Mouse (Mus musculus): ENCODE data around the gene Atmin. TPM values are rescaled to one million over a fixed set of nuclear protein-coding genes. Genes with fewer than 3 reads are reported as not detected.

The Atmin gene
- polyA plus RNA-seq, 1 experiment from 2014 or later = 20.8 TPM

- Histone ChIP-seq H3K36me3 (no peaks in the 10 kb centered on the region), H3K4me1 (peaks cover 13% of the 10 kb centered on the region), H3K27ac (no peak overlapping the region), H3K4me3 (peak overlapping the region; percentile 65), H3K27me3 (peaks cover 3% of the 10 kb centered on the region; the same call in 1 of the 2 replicates), H3K4me2 (replicated peaks) (peak overlapping the region; percentile 86), H3K9ac (peak overlapping the region; percentile 54; the same call in 1 of the 2 replicates), H3K9me3 (replicated peaks) (no peaks in the 10 kb centered on the region)
- ATAC-seq (ENCODE audit: low FRiP score) = no peak
- WGBS = 65% methylated on average over 11 of the region's 11 CpGs
These were observed 51.0 kb downstream of the Atmin start for GRCm38 (mm10) chr8:116994016-116994716.

Other genes starting within 250 kb of the Atmin start
- gene Cdyl2, start 210.4 kb upstream of the Atmin start, polyA plus RNA-seq (2016; fragmentation: Nextera tagmentation; extraction: Ambion mirVana) = 7.0 and 8.8 TPM in 2 replicates
- gene Cmc2, start 21.9 kb upstream of the Atmin start, polyA plus RNA-seq (2016; fragmentation: Nextera tagmentation; extraction: Ambion mirVana) = 53.9 and 59.5 TPM in 2 replicates
- 23.8 and 26.0 TPM in 2 replicates for gene Cenpn, start 21.7 kb upstream of the Atmin start, polyA plus RNA-seq (2016; fragmentation: Nextera tagmentation; extraction: Ambion mirVana)
- gene 1700030J22Rik, start 35.6 kb downstream of the Atmin start, polyA plus RNA-seq (2016; fragmentation: Nextera tagmentation; extraction: Ambion mirVana) = 6.1 and 6.7 TPM in 2 replicates
- 95.3 and 98.7 TPM in 2 replicates for gene Gcsh, start 50.1 kb downstream of the Atmin start, polyA plus RNA-seq (2016; fragmentation: Nextera tagmentation; extraction: Ambion mirVana)
- gene Pkd1l2, start 139.1 kb downstream of the Atmin start, polyA plus RNA-seq (2016; fragmentation: Nextera tagmentation; extraction: Ambion mirVana) = not detected in 2 replicates
- gene Bco1, start 152.5 kb downstream of the Atmin start, polyA plus RNA-seq (2016; fragmentation: Nextera tagmentation; extraction: Ambion mirVana) = 0.17 and 0.33 TPM in 2 replicates
- gene Gan, start 214.7 kb downstream of the Atmin start, polyA plus RNA-seq (2016; fragmentation: Nextera tagmentation; extraction: Ambion mirVana) = 3.1 and 3.6 TPM in 2 replicates